Mouse (Mus musculus) G1E-ER4 (cell line): ENCODE data around the gene Prlhr. TPM values are rescaled to one million over a fixed set of nuclear protein-coding genes. Genes with fewer than 3 reads are reported as not detected.

Experiments
- GATA1 ChIP-seq: IDR thresholded peaks from one replicate; pipeline ENCODE4 v1.8.0; 2012; ENCODE audit warnings: low read length, inconsistent platforms
- polyA plus RNA-seq: library from polyadenylated mRNA; stranded (reverse); fragments of >175 nt; gene quantifications from 2 replicates; pipeline ENCODE4 v1.2.3, GENCODE M21; 2012

Prlhr gene
- polyA plus RNA-seq: not detected in 2 replicates

DNA sequence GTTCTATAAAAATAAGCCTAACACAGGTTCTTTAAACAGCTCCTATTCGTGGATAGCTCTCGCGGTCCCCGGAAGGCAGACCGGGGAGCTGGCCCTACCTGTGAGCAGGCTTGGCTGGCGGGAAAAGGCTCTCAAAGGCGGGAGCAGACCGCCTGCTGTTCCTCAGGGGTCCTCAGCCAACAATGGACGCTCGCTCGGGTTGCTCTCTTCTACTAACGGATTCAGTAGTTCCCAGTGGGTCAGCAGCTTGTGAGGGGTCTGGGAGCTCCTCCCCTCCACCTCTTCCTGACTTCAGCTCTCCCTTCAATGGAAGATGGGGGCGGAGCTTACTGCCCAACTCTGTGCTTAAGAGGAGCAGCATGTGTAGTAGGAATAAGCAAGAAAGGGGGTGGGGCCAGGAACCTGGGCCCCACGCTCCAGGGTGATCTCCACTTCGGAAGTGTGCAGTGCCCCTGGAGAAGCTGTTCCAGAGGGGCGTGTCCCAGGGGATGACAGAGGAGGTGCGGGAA is at the start of gene Prlhr:
Gene Prlhr, minus strand, starts transcription at position 51 of the 509 bp plus-strand sequence.
- no peak for TF ChIP-seq GATA1

DNA sequence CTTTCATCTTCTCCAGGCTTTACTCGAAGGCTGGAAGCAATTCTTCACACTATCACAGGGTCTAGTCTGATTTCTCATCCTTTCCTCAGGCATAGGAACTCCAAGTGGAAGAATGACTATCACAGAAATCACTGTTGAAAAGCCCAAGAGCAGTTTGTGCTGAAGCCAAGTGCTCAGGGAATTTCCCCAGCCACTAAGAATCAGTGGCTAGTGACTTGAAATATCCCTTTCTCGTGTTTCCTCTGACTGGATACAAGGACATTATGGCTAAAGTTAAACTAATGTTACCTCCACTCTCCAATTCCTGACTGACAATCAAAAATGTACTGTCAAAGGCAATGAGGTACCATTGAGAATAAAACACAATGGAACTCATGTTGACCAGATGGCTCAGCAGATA is 47.0 kb upstream of the Prlhr start:
- no peak for TF ChIP-seq GATA1

DNA sequence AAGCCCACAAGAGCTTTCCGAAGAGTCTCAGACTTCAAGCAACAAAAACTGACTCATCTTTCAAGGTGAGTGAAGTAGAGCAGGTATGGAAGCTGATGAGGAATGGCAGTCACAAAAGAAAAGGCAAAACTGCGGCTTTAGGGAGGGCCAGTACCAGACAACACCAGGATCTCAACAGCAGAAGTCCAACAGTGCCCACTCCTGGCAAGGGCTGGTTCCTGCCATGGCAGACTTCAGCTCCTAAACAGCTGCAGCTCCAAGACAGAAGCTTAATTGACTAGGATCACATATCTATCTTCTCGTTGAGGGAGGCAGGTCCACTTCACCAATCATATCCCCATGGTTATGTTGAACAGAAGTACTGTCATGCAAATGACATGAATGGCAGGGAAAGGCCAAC is 45.3 kb upstream of the Prlhr start:
- TF ChIP-seq GATA1: no peak

DNA sequence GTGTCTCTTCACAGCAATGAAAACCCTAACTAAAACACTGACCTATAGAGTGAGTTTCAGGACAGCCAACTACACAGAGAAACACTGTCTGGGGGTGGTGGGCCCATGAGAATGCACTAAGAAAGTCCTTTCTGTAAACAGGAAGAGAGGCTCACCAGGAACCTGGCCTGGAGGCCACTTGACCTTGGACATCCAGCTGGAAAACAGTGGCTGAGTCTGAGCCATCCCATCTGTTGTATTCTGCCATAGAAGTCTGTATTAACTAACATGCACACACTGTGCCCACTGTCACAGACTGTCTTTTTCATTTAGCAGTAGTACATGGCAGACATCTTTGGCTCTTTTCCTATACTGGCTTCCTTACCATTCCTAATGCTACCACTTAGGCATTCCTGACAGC is 32.1 kb upstream of the Prlhr start:
- no peak for TF ChIP-seq GATA1

DNA sequence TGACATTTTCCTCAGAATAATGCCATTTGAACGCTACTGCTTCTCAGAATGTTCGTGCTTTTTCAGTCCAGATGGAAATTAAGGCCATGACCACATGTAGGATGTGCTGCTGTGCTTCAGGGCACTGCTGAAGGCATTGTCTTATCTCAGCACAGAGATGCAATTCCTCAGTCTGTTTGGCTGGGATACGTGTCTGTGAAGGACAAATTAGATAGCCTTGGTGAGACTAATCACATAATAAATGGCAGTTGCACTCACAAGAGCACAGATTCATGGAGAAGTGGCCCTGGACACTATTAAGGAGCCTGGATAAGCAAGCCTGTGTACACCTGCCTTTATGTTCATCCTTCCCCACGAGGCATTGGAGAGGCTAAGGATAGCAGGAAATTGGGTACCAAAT is 29.1 kb upstream of the Prlhr start:
- no peak for TF ChIP-seq GATA1

DNA sequence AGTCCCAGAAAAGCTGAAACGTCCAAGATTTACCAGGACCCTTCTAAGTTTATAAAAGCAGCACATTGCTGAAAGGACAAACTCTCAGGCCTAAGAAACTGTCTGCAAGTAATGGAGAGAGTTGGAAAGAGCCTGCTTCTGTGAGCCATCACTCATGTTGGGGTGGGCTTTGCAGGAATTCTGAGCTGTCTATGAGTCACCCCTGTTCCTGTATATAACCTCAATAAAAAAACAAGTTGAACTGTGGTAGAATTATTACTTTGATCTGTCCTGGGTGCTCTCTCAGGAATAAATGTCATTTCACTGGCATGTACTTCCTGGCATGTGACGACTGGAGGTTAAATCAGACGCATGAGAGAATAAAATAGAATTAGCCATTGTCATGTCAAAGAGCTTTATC is 27.7 kb upstream of the Prlhr start:
- TF ChIP-seq GATA1: no peak

DNA sequence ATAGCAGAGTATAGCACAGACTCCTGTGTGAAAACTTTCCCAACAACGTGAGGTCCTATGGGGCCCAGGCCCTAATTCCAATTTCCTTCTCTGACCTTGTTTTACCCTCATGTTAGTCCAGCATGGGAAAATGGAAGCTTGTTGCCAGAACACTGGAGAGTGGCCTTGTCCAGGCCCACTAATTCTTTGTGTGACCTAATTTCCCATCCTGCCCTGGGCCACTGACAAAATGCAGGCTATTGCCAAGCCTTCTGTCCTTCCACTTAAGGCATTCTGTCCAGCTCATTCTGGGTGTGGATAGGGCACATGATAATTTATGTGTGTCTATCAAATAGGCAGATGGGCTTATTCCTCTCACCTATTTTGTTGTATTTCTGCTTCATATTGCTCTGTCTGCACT is 21.5 kb upstream of the Prlhr start:
- TF ChIP-seq GATA1: no peak

DNA sequence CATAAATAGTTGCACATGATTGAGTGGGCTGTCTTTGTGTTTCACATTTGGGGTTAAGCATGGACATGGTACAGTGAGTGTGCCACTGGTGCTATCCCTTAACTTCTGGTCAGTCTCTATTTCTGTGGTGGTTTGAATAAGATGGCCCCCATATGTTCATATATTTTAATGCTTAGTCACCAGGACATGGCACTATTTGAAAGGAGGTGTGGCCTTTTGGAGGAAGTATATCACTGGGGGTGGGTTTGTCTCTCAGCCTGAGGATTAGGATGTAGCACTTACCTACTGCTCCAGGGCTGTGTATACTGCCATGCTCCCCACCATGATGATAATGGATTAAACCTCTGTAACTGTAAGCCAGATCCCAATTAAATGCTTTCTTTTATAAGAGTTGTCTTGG is 17.2 kb upstream of the Prlhr start:
- no peak for TF ChIP-seq GATA1

DNA sequence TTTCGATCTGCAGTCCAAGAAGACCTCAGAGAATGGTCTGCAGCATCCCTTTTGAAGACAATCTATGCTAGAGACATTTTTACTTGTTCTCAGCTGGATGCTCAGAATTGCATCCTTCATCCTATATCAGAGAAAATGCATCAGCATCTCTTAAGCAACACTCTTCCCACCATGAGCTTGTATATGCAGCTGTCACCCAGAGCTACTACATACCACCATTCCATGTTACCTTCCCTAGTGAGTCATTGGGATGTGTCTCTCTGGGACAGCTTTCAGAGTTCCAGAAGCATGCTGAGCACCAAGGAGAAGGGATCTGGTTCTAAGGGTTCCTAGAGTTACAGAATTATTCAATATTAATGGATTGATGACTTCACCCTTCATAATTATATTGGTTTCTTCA is 10.8 kb upstream of the Prlhr start:
- TF ChIP-seq GATA1: no peak

DNA sequence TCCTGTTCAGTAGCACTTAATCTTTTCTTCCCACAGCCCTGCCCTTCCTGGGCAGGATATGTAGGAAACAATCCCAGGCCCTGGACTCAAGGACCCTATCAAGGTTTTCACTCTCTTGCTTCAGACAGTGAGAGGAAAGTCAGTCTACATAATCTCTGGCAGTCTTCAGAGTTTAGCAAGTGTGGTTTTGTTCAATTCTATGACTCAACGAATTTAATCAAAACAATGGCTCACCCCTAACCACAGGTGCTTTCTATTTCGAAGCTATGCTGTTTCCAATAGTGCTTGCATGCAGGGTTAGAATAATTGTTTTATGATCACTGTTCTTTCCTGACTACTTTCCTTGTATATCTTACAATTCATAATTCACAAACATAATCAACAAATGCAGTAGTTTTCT is 9.7 kb upstream of the Prlhr start:
- TF ChIP-seq GATA1: no peak

DNA sequence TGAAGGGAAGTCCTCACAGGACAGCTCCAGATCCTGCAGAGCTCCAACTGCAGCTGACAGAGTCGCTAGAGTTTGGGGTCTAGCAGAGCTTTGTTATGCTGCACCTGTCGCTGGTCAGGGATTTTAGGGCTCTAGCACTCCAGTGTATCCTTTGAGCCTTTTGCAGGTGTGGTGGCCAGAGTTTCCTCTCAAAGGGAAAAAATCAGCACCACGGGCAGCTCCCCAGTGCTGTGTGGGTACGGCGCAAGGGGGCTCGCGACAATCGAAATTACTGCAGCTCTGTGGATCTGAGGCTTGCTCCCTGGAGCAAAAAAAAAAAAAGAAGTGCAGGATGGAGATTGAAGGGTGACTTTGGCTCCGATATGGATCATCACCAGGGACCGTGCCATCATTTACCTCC is 742 bp upstream of the Prlhr start:
- no peak for TF ChIP-seq GATA1

DNA sequence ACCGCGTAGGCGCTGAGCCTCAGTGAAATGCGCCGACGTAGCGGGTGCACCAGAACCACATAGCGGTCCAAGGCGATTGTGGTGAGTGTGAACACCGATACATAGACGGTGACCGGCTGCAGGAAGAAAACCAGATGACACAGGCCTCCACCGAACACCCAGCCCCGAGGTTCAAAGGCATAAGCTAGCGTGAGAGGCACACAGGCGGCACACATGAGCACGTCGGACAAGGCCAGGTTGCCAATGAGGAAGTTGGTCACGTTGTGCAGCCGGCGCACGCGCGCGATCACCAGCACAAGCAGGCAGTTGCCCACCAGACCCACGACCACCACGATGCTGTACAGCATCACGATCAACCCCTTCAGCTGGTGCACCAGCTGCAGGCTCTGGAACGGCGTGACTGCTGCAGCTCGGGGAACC is 506 bp downstream of the Prlhr start:
- no peak for TF ChIP-seq GATA1

DNA sequence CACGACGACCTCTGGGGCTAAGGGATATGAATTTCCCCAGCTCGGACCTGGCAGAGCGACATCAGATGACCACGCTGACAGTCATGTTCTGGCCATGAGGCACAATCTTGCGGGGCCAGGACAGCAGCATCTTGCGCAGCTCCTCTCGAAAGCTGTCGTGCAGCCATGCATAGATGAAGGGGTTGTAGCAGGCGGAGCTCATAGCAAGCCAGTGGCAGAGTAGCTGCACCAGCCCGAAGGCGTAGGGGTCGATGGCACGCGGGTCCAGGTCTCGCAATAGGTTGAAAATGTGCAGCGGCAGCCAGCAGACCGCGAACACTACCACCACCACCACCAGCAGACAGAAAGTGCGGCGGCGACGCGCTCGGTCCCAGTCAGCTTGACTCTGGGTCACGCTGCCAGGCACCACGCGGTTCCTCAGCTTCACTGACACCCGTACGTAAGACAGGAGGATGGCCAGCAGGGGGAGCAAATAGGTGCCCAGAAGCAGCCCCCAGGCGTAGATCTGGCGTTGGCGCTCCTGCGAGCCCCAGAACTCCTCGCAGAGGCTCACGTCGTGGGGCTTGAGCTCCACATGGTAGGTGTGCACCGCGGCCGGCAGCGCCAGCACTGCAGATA is 1.0 kb downstream of the Prlhr start:
- TF ChIP-seq GATA1: no peak

DNA sequence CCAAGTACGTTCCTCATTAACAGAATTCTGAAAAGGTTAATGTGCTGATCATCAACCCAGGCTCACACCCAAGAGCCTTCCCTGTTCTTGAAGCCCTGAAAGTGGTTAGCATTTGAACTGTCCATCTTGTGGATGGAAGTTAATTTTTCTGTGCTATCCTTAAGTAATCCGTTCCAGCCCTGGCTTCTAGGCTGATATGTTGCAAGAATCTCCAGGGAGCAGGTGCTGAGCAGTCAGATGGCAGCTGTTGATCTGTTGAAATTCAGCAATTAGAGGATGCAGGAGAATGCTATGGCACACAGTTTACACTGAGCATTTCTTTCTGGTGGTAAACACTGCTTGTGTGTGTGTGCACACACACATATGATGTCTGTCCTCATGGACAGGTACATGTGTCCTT is 2.4 kb downstream of the Prlhr start:
- no peak for TF ChIP-seq GATA1

DNA sequence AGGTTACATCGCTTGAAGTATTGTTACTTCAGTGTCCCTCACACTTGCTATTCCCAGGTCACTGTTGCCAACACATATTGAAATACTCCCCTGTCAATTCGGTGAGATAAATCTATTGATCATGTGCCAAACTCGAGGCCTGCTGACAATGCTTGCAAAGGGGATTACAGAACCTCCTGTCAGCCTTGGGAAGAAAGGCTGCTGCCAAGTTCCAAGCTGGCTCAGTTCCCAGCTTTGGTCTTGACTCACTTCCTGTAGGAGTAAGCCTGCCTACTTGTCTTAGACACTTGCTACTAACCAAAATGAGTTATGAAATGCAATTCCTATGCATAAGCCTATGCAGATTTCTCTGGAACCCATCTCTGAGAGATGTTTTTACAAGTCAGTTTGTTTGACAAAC is 4.2 kb downstream of the Prlhr start:
- no peak for TF ChIP-seq GATA1

DNA sequence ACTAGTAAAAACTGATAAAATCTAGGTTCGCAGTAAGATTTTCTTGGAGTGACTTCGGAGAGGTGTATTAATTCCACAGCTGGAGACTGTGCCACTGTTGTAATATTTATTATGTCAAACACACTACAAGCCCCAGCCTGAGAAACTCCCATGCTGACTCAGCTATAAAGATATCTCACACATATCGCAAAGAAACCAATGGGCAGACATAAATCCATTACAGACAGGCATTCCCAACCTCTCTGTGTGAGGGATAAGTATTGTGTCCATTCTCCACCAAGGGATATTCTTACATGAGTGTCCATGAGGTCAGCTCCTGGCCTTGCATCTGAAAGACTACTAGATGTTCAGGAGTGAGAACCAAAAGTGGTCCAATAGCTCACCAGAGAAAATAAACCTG is 4.7 kb downstream of the Prlhr start:
- no peak for TF ChIP-seq GATA1

DNA sequence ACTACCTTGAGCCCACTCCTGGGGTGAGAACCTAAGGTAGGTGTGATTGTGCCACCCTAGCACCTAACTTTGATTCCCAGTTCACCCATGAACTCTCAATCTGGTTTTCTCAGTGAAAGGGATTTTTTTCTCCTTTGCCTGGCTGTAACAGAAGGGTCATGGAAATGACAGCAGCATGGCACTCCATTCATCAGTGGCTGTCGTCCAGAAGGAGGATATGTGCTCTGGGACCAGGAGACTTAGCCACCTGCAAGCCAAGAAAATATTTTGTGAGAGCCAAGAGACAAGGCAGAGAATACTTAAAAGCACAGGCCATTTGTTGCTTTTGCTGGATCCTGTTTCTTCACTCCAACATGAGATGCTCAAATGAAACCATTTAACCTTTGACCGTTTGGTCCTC is 6.6 kb downstream of the Prlhr start:
- TF ChIP-seq GATA1: no peak

DNA sequence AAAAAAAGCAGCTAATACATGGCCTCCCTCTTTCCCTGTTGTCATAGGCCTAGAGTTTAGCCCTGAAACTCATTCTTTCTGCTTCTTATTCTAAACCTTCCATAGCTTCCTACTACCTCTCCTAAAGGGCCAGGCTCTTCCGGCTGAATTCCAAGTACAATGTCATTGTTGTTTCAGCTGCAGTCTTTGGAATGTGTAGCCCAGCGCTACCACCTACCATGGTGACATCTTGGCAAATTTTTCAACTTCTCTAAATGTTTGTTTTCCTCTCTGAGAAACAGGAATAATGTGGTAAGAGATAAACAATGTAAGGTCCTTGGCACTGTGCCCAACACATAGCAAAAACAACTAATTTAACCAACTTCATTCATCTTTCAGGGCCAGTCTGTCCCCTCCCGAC is 8.4 kb downstream of the Prlhr start:
- TF ChIP-seq GATA1: no peak
